Mouse (Mus musculus) limb, embryonic 12.5 days (tissue): ENCODE measurements around the gene Apln. TPM values are rescaled to one million over a fixed set of nuclear protein-coding genes. Genes with fewer than 3 reads are reported as not detected.
A peak's percentile ranks its signal among the peaks of the same experiment; 100 is the strongest.

ENCODE experiments used
- ATAC-seq: fragments of 200-750 bp; cut with Nextera tagmentation; 2 replicates; pipeline ENCODE4 v1.8.0; 2017; ENCODE audit warnings: low read depth, moderate TSS enrichment; ENCODE audit not compliant: insufficient number of reproducible peaks, insufficient read depth, low FRiP score, low TSS enrichment
- H3K27ac ChIP-seq: fragments of 300-500 bp; sonication (generic); 2 replicates; pipeline ENCODE4 v1.5.1; 2016; ENCODE audit warnings: mild to moderate bottlenecking, moderate library complexity
- H3K27me3 ChIP-seq: fragments of 300-500 bp; sonication (generic); 2 replicates; pipeline ENCODE4 v1.6.1; 2016; ENCODE audit warnings: mild to moderate bottlenecking, moderate library complexity
- H3K36me3 ChIP-seq: fragments of 300-500 bp; sonication (generic); 2 replicates; pipeline ENCODE4 v1.6.1; 2016; ENCODE audit warnings: mild to moderate bottlenecking, moderate library complexity
- H3K4me1 ChIP-seq: fragments of 300-500 bp; sonication (generic); replicated peaks from 2 replicates; pipeline ENCODE4 v1.6.1; 2016
- H3K4me2 ChIP-seq: fragments of 300-500 bp; sonication (generic); 2 replicates; pipeline ENCODE4 v1.6.1; 2016; ENCODE audit warnings: mild to moderate bottlenecking, moderate library complexity
- H3K4me3 ChIP-seq: fragments of 300-500 bp; sonication (generic); replicated peaks from 2 replicates; pipeline ENCODE4 v1.5.1; 2016; ENCODE audit warnings: mild to moderate bottlenecking
- H3K9ac ChIP-seq: fragments of 300-500 bp; sonication (generic); replicated peaks from 2 replicates; pipeline ENCODE4 v1.6.1; 2016; ENCODE audit warnings: mild to moderate bottlenecking, moderate library complexity
- H3K9me3 ChIP-seq: fragments of 300-500 bp; sonication (generic); 2 replicates; pipeline ENCODE4 v1.6.1; 2016; ENCODE audit warnings: mild to moderate bottlenecking, moderate library complexity
- WGBS: fragments of 180-500 bp; shearing (Covaris S2); methylation state at CpG from one replicate; pipeline ENCODE4 v1.1.7; 2016; 5-methylcytosine and 5-hydroxymethylcytosine counted together
- polyA plus RNA-seq: library from polyadenylated mRNA; unstranded; fragments of >200 nt; fragmentation: Nextera tagmentation; extraction: Ambion mirVana; gene quantifications from 2 replicates; pipeline ENCODE4 v1.2.1, GENCODE M21; 2016

Gene Apln
- polyA plus RNA-seq, 1 experiment from 2014 or later = 6.1 TPM

DNA sequence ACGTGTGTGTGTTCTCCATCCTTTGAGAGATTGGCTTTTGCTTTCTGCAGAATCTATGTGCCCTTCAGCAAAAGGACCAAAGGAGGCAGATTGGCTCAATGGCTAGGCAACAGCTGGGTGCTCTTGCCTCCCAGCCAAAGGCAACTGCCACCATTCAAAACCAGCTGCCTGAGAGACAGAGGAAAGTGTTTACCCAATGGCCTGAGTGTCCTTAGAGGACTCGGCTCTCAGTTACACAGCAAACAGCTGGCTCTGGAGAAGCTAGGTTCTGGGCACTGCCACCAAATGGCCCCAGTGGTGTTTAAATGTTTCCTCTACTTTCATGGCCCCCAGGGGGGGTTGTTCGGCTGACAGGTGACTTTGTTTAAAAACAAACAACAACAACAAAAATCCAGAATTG is 19.1 kb upstream of the Apln start:
- H3K9ac ChIP-seq = 0 out of 2 replicates have a peak overlapping the region, but pooled peaks have one; percentile 37
- WGBS = 27% methylated on average over 3 of the region's 3 CpGs
- ATAC-seq = no peak
- H3K9me3 ChIP-seq = no peaks in the 10 kb centered on the region
- H3K36me3 ChIP-seq = no peaks in the 10 kb centered on the region
- H3K27me3 ChIP-seq = no peaks in the 10 kb centered on the region
- H3K27ac ChIP-seq = no peak overlapping the region
- H3K4me1 ChIP-seq = no peaks in the 10 kb centered on the region
- H3K4me3 ChIP-seq = 0 out of 2 replicates have a peak overlapping the region, but pooled peaks have one; percentile 32
- H3K4me2 ChIP-seq = peak overlapping the region; percentile 54

DNA sequence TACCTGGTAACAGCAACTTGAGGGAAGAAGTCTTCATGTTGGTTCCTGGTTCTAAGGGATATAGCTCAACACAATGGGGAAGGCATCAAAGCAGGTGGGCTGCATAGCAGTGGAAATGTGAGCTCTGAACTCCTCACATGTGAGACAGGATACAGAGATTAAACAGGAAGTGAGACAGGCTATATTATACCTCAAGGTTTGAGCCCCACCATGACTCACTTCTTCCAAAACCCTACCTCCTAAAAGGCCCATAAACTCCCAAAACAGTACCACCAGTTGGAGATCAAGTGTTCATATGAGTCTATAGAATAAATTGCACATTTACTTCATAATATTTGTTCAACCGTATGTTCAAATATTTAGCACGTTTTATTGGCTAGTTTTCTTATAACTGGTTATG is 11.7 kb upstream of the Apln start:
- no peak overlapping the region for H3K4me2 ChIP-seq
- WGBS = 74% methylated on average over 2 of the region's 2 CpGs
- H3K36me3 ChIP-seq = no peaks in the 10 kb centered on the region
- ATAC-seq = no peak
- no peak overlapping the region for H3K9ac ChIP-seq
- H3K4me1 ChIP-seq = no peaks in the 10 kb centered on the region
- no peak overlapping the region for H3K27ac ChIP-seq
- H3K9me3 ChIP-seq = no peaks in the 10 kb centered on the region
- H3K4me3 ChIP-seq = no peak overlapping the region
- H3K27me3 ChIP-seq = no peaks in the 10 kb centered on the region

GRCm38 (mm10) chrX:48044261-48044660 is 9.6 kb upstream of the Apln start:
- Histone ChIP-seq H3K27ac (no peak overlapping the region), H3K9me3 (no peaks in the 10 kb centered on the region), H3K36me3 (no peaks in the 10 kb centered on the region), H3K27me3 (no peaks in the 10 kb centered on the region), H3K4me1 (no peaks in the 10 kb centered on the region), H3K9ac (no peak overlapping the region), H3K4me2 (no peak overlapping the region), H3K4me3 (no peak overlapping the region)
- no peak for ATAC-seq
- WGBS = 100% methylated on average over 1 of the region's 1 CpGs

DNA sequence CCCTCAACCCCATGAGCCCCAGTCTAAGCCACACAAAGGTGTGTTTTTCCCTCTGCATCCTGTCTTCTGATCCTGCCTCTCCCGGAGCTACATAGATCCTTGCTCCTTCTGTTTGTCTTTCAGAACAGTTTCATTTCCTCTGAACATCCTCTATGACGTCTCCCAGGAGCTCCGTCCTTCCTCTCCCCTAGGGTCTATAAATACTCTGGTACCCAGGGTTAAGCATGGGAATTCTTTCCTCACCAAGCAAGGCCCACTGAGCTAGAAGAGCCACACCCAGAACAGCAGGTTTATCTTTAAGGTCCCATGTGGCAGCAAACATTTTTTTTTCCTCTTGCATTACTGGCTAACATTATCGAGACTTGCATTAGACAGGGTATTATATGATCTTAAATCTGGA is 8.1 kb upstream of the Apln start:
- H3K4me1 ChIP-seq = no peaks in the 10 kb centered on the region
- no peaks in the 10 kb centered on the region for H3K36me3 ChIP-seq
- no peak overlapping the region for H3K9ac ChIP-seq
- H3K4me2 ChIP-seq = no peak overlapping the region
- WGBS = 67% methylated on average over 4 of the region's 4 CpGs
- H3K9me3 ChIP-seq = no peaks in the 10 kb centered on the region
- H3K27me3 ChIP-seq = no peaks in the 10 kb centered on the region; the same call in 1 of the 2 replicates
- no peak overlapping the region for H3K27ac ChIP-seq
- ATAC-seq = no peak
- no peak overlapping the region for H3K4me3 ChIP-seq

GRCm38 (mm10) chrX:48040379-48040778 is 5.7 kb upstream of the Apln start:
- no peak for ATAC-seq
- 79% methylated on average over 3 of the region's 3 CpGs for WGBS
- H3K4me3 ChIP-seq = no peak overlapping the region

DNA sequence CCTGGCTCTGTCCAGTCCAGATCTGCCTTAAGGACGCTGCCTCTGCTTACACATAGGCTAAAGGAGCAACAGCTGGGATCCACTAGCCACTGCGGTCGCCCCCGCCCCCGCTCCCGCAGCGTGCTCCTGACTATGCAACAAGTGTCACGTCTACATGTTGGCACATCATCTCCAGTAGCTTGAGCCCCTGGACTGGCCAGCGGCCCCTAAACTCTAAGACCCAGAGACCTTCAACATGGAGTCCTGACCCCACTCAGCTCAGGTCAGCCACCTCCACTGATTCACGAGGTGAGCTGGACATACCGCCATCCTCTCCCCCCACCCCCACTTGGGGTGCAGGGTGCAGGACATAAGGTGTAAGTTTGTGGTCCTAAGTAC is 898 bp downstream of the Apln start:
- Histone ChIP-seq H3K27ac (peak overlapping the region; percentile 80; the same call in 1 of the 2 replicates), H3K4me2 (peak overlapping the region; percentile 75), H3K36me3 (no peaks in the 10 kb centered on the region), H3K27me3 (peaks cover 32% of the 10 kb centered on the region), H3K9me3 (no peaks in the 10 kb centered on the region), H3K4me1 (no peaks in the 10 kb centered on the region), H3K9ac (peak overlapping the region; percentile 67; the same call in 1 of the 2 replicates), H3K4me3 (peak overlapping the region; percentile 51)
- 17% methylated on average over 11 of the region's 11 CpGs for WGBS
- ATAC-seq = peak; percentile 24; the same call in 1 of the 2 replicates

More at GRCm38 (mm10) chrX:48040379-48040778, 5.7 kb upstream of the Apln start:
- Histone ChIP-seq H3K27me3 (no peaks in the 10 kb centered on the region; the same call in 1 of the 2 replicates), H3K9me3 (no peaks in the 10 kb centered on the region), H3K9ac (no peak overlapping the region), H3K27ac (no peak overlapping the region), H3K4me1 (no peaks in the 10 kb centered on the region), H3K4me2 (no peak overlapping the region), H3K36me3 (no peaks in the 10 kb centered on the region)

DNA sequence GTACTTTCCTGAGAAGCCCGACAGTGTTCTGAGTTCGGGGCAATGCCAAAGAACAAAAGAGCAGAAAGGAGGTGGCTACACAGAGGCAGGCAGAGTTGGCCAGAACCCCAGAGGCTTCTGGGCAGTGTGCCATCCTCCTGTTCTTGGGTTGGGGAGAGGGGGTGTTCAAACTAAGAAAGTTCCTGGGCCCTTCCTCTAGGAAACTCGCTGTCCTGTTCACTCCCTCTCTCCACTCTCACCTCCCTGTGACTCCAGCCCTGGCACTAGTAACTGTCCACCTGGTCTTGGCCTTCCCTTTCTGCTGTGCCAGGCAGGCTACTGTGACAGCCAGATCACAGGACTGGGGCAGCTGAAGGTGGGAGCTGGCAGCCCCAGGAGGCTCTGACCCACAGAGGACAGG is 1.6 kb downstream of the Apln start:
- peaks cover 32% of the 10 kb centered on the region for H3K27me3 ChIP-seq
- no peak overlapping the region for H3K9ac ChIP-seq
- H3K9me3 ChIP-seq = no peaks in the 10 kb centered on the region
- 66% methylated on average over 3 of the region's 3 CpGs for WGBS
- H3K27ac ChIP-seq = no peak overlapping the region
- peak overlapping the region; percentile 51; the same call in 1 of the 2 replicates for H3K4me3 ChIP-seq
- H3K4me1 ChIP-seq = no peaks in the 10 kb centered on the region
- H3K36me3 ChIP-seq = no peaks in the 10 kb centered on the region
- no peak for ATAC-seq
- H3K4me2 ChIP-seq = peak overlapping the region; percentile 75

- peaks cover 32% of the 10 kb centered on the region for H3K27me3 ChIP-seq
- 70% methylated on average over 5 of the region's 5 CpGs for WGBS
These were observed 2.8 kb downstream of the Apln start for GRCm38 (mm10) chrX:48031866-48032265.

DNA sequence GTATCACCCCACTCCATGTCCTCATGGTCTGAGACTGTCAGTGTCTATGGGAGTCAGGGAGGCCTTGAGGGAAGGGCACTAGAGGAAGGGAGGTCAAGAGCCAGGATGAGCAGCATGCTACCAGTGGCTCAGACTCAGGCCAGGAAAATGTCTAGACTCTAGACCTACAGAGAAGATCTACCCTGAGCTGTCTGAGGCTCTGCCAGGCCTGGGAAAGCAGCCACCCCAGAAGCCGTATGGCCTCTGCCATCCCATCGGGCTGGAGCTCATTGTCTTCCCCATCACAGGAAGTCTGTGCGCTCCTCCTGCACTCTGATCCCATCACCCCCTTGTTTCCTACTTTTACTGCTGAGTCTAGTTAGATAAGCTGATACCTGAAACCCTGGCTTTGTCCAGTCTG is 4.1 kb downstream of the Apln start:
- WGBS = 83% methylated on average over 3 of the region's 3 CpGs
- H3K4me1 ChIP-seq = no peaks in the 10 kb centered on the region
- no peak overlapping the region for H3K27ac ChIP-seq

More at GRCm38 (mm10) chrX:48031866-48032265, 2.8 kb downstream of the Apln start:
- no peaks in the 10 kb centered on the region for H3K4me1 ChIP-seq
- H3K9ac ChIP-seq = no peak overlapping the region
- H3K36me3 ChIP-seq = no peaks in the 10 kb centered on the region
- H3K4me2 ChIP-seq = no peak overlapping the region
- no peak overlapping the region for H3K4me3 ChIP-seq
- H3K27ac ChIP-seq = no peak overlapping the region
- H3K9me3 ChIP-seq = no peaks in the 10 kb centered on the region
- no peak for ATAC-seq

GRCm38 (mm10) chrX:48022811-48023210 is 11.8 kb downstream of the Apln start:
- WGBS = 84% methylated on average over 1 of the region's 1 CpGs
- H3K4me3 ChIP-seq = no peak overlapping the region
- H3K9me3 ChIP-seq = no peaks in the 10 kb centered on the region
- ATAC-seq = no peak
- no peak overlapping the region for H3K9ac ChIP-seq
- no peaks in the 10 kb centered on the region for H3K4me1 ChIP-seq
- no peak overlapping the region for H3K4me2 ChIP-seq
- H3K36me3 ChIP-seq = no peaks in the 10 kb centered on the region
- H3K27me3 ChIP-seq = peaks cover 7% of the 10 kb centered on the region
- no peak overlapping the region for H3K27ac ChIP-seq

More for the DNA sequence above, 4.1 kb downstream of the Apln start:
- Histone ChIP-seq H3K9ac (no peak overlapping the region), H3K9me3 (no peaks in the 10 kb centered on the region), H3K4me2 (no peak overlapping the region), H3K4me3 (no peak overlapping the region), H3K36me3 (no peaks in the 10 kb centered on the region), H3K27me3 (peaks cover 32% of the 10 kb centered on the region)
- ATAC-seq = no peak

DNA sequence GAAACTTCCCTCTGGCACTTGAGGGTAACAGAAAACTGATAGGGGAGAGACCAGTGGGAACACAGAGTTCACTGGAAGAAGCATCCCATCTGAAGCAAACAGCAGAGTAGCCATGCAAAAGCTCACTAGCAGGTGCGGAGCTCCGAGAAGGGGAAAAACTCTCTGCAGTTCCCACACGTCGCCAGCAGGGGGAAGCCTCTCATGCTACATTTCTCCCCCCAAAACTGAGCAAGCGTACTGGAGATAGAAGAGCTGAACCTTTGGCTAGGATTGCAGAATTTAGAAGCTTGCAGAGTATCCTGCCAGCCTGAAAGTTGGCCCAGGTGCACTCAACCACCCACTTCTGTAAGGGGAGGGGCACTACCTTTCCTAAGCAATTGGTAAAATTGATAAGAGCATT is 14.7 kb downstream of the Apln start:
- Histone ChIP-seq H3K4me1 (no peaks in the 10 kb centered on the region), H3K36me3 (no peaks in the 10 kb centered on the region), H3K4me2 (no peak overlapping the region), H3K9me3 (no peaks in the 10 kb centered on the region), H3K4me3 (no peak overlapping the region), H3K27me3 (peaks cover 7% of the 10 kb centered on the region), H3K9ac (no peak overlapping the region), H3K27ac (no peak overlapping the region)
- 20% methylated on average over 5 of the region's 5 CpGs for WGBS
- no peak for ATAC-seq

GRCm38 (mm10) chrX:48019359-48019758 is 15.3 kb downstream of the Apln start:
- WGBS = 37% methylated on average over 15 of the region's 15 CpGs
- no peaks in the 10 kb centered on the region for H3K4me1 ChIP-seq
- H3K4me3 ChIP-seq = no peak overlapping the region
- H3K36me3 ChIP-seq = no peaks in the 10 kb centered on the region
- no peaks in the 10 kb centered on the region for H3K9me3 ChIP-seq
- H3K9ac ChIP-seq = no peak overlapping the region
- H3K27ac ChIP-seq = no peak overlapping the region
- ATAC-seq = no peak
- peaks cover 7% of the 10 kb centered on the region for H3K27me3 ChIP-seq
- no peak overlapping the region for H3K4me2 ChIP-seq
